ENCODE assay signal across 34 mouse cellular contexts in genomic region chr2:72525556-72525955, GRCm38 (mm10).
"Had no signal": no experiment of that assay in that cellular context is flagged by ENCODE, and none has a peak within 500 bp of the region (broad histone marks: within the 10 kb centered on the region; RNA-seq: fewer than 3 reads in every experiment).

No protein-coding gene starts in this region.

- H3K4me3 ChIP-seq: heart, embryonic 10.5 days; heart, embryonic 12.5 days; heart, embryonic 13.5 days; heart, embryonic 15.5 days; hindbrain, embryonic 10.5 days; hindbrain, embryonic 12.5 days; hindbrain, embryonic 13.5 days; hindbrain, embryonic 15.5 days; intestine, embryonic 15.5 days; kidney, embryonic 15.5 days; layer of hippocampus, adult 2 months had no signal

- DNase-seq: heart, postnatal 10 days; heart, postnatal 14 days; heart, postnatal 4 days; kidney, adult 11 months; kidney, adult 18-20 months; kidney, adult 2 months; kidney, adult 8-10 months; kidney, adult 9 months; kidney, postnatal 10 days; kidney, postnatal 14 days; kidney, postnatal 25 days; kidney, postnatal 36 days; kidney, postnatal 4 days; layer of hippocampus, adult 9-11 months; layer of hippocampus, postnatal 36 days had no signal

- H3K9me3 ChIP-seq: heart, embryonic 10.5 days; heart, embryonic 12.5 days; heart, embryonic 15.5 days; hindbrain, embryonic 12.5 days; hindbrain, embryonic 13.5 days; hindbrain, embryonic 15.5 days; intestine, embryonic 15.5 days; kidney, embryonic 15.5 days had no signal

- H3K27me3 ChIP-seq: heart, embryonic 12.5 days; heart, embryonic 13.5 days; hindbrain, embryonic 15.5 days; intestine, embryonic 15.5 days; kidney, embryonic 15.5 days had no signal

- ATAC-seq: hindbrain, embryonic 16.5 days; hindbrain, postnatal 0 days; inflammation-experienced regulatory T-cells, adult 6 months; intestine, embryonic 15.5 days; intestine, embryonic 16.5 days; intestine, postnatal 0 days had no signal

- H3K9ac ChIP-seq: heart, embryonic 12.5 days; heart, embryonic 13.5 days; heart, embryonic 15.5 days; hindbrain, embryonic 12.5 days; hindbrain, embryonic 13.5 days; hindbrain, embryonic 14.5 days; hindbrain, embryonic 15.5 days; intestine, embryonic 15.5 days; kidney, embryonic 15.5 days had no signal

- H3K36me3 ChIP-seq: heart, embryonic 10.5 days; heart, embryonic 12.5 days; heart, embryonic 13.5 days; heart, embryonic 15.5 days; hindbrain, embryonic 10.5 days; hindbrain, embryonic 12.5 days; hindbrain, embryonic 13.5 days; hindbrain, embryonic 15.5 days; intestine, embryonic 15.5 days; kidney, embryonic 15.5 days had no signal

- H3K4me1 ChIP-seq: heart, embryonic 13.5 days; heart, embryonic 15.5 days had no signal

- H3K4me2 ChIP-seq: heart, embryonic 11.5 days; heart, embryonic 12.5 days; heart, embryonic 13.5 days; heart, embryonic 15.5 days; hindbrain, embryonic 12.5 days; hindbrain, embryonic 13.5 days; hindbrain, embryonic 14.5 days; hindbrain, embryonic 15.5 days; intestine, embryonic 15.5 days; kidney, embryonic 15.5 days had no signal

- H3K27ac ChIP-seq: heart, embryonic 10.5 days; heart, embryonic 13.5 days; heart, embryonic 15.5 days; hindbrain, embryonic 10.5 days; hindbrain, embryonic 12.5 days; hindbrain, embryonic 13.5 days; hindbrain, embryonic 14.5 days; hindbrain, embryonic 15.5 days; hindbrain, postnatal 0 days; intestine, embryonic 15.5 days; kidney, embryonic 15.5 days; kidney, postnatal 0 days; layer of hippocampus, adult 2 months had no signal
